Mouse (Mus musculus): Measurements from ENCODE around the gene Ppp2r5c. TPM values are rescaled to one million over a fixed set of nuclear protein-coding genes. Genes with fewer than 3 reads are reported as not detected.

The Ppp2r5c gene
- total RNA-seq (2018; cell fraction: chromatin; rRNA removed), result 100 to 1,000 TPM in 2 of 26 experiments, 10 to 100 TPM in 24; 19.9 to 103 (median 77.9) TPM
- total RNA-seq (2018; cell fraction: cytosol; rRNA removed), result 100 to 1,000 TPM; 104 to 180 (median 147) TPM
- 100 to 1,000 TPM in 6 of 26 experiments, 10 to 100 TPM in 20; 31.2 to 122 (median 80.1) TPM for total RNA-seq (2018; cell fraction: nucleus; rRNA removed)
- 110 to 139 TPM (median 129 TPM) in 3 replicates for polyA plus RNA-seq (2018)

DNA sequence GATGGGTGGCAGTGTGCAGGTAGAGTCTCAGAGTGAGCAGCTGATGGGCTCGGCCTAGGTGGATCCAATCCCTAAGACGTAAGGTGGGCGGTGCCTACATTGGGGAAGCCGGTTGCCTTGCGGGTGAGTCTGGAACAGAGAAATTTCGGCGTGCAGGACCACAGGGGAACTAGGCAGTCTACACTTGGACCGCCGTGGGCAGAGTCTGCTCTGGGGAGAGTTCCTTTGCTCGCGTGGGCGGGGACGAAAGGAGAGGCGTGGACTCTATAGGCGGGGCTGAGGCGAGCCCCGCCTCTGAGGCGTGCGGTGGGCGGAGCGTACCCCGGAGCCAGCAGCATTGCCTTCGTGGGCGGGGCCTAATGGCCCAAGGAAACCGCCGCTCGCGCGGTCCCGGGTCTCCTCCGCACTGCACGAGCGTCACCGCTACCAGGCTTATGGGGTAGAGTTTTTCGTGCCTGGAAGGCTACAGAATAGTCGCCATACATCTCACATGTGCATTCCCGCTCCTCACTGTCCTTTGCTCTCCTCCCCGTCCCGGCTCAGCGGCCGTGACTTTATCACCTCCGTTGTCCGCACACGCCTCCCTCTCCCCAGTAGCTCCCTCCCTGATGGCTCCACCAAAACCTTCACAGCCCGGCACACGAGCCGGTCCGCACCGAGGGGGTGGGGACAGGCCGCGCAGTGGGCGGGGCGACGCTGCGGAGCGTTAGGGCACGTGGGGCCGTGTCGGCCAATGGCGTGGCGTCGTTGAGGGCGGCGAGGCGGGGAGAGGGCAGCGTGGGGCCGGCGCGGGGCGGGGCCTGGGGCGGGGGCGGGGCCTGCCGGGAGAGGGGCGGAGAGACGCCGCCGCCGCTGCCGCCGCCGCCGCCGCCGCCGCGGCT is at the start of gene Ppp2r5c:
Gene Ppp2r5c, plus strand, starts transcription at position 831 of the 881 bp plus-strand sequence.
- under 1% methylated on average over 85 of the region's 86 CpGs for WGBS (ENCODE audit: missing documents)
- Histone ChIP-seq H3K4me3 (ENCODE audit: inconsistent target) (peak within 1 kb of the TSS; percentile 56), H3K79me2 (ENCODE audit: inconsistent target) (no peaks in the 10 kb centered on the region; the same call in 1 of the 2 replicates), H3K36me3 (ENCODE audit: inconsistent target) (peaks cover 7% of the 10 kb centered on the region; the same call in 1 of the 2 replicates), H3K27ac (peak within 1 kb of the TSS; percentile 75)

DNA sequence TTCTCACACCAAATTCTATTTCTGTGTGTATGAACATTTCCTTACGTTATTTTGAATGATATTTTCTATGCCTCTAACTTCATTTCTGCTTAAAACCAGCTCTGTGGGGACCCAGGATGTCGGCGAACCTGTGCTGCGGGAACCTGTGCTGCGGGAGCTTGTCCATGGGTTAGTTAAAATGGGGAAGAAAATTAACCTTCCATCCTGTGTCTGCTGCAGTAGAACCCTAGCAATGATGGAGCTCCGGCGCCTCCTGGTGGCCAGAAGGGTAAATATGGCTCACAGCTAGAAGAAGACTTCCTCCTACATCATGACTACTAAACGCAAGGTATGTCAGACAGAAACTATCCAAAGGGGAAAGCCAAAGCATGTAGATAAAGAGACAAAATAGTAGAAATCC is 48.6 kb upstream of the Ppp2r5c start:
- 12% methylated on average over 8 of the region's 8 CpGs for WGBS (ENCODE audit: missing documents)
- no peak overlapping the region for H3K4me3 ChIP-seq (ENCODE audit: inconsistent target)
- H3K36me3 ChIP-seq (ENCODE audit: inconsistent target), result no peaks in the 10 kb centered on the region
- no peaks in the 10 kb centered on the region for H3K79me2 ChIP-seq (ENCODE audit: inconsistent target)
- no peak overlapping the region for H3K27ac ChIP-seq

DNA sequence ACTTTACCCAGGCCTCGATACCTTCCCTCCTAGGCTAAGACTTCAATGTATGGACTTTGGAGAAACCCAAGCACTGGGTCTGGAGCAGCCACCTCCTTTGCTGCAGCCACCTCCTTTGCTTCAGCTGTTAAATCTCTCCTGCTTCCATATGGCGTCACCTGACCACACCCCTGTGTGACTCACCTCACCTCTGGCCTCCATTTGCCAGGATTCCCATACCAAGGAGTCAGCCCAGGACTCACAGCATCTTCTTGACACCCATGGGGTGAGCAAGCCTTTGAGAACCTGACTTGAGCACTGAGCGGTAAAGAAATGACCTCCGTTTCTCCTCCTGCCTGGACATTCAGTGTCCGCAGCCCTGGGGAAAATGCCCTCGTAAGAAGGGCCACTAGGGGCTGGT is 47.8 kb upstream of the Ppp2r5c start:
- Histone ChIP-seq H3K79me2 (ENCODE audit: inconsistent target) (no peaks in the 10 kb centered on the region), H3K36me3 (ENCODE audit: inconsistent target) (no peaks in the 10 kb centered on the region), H3K4me3 (ENCODE audit: inconsistent target) (no peak overlapping the region), H3K27ac (no peak overlapping the region)
- WGBS (ENCODE audit: missing documents), result 92% methylated on average over 5 of the region's 6 CpGs

GRCm38 (mm10) chr12:110400936-110401335 is 46.0 kb upstream of the Ppp2r5c start:
- no peak overlapping the region for H3K4me3 ChIP-seq (ENCODE audit: inconsistent target)
- WGBS (ENCODE audit: missing documents), result 93% methylated on average over 5 of the region's 5 CpGs
- H3K36me3 ChIP-seq (ENCODE audit: inconsistent target), result no peaks in the 10 kb centered on the region
- no peaks in the 10 kb centered on the region for H3K79me2 ChIP-seq (ENCODE audit: inconsistent target)
- no peak overlapping the region for H3K27ac ChIP-seq

DNA sequence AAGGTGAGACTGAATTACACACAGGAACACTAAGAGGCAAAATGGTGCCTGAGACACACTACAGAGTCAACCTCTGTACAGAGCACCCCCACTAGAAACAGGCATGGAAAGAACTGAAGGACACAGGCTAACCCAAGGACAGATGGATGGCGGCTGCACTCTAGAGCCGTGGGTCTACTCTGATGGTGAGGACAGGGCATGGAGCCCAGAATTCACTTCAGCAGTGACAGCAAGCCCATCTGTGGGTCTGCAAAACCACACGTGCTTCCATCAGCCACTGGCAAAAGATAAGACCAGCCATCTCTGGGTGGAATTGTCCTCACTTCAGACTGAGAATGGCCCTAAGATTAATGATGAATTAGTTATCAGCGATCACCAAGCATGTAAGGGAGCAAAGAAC is 45.0 kb upstream of the Ppp2r5c start:
- WGBS (ENCODE audit: missing documents), result 91% methylated on average over 4 of the region's 4 CpGs
- Histone ChIP-seq H3K27ac (no peak overlapping the region), H3K79me2 (ENCODE audit: inconsistent target) (no peaks in the 10 kb centered on the region), H3K4me3 (ENCODE audit: inconsistent target) (no peak overlapping the region), H3K36me3 (ENCODE audit: inconsistent target) (no peaks in the 10 kb centered on the region)

GRCm38 (mm10) chr12:110416244-110416643 is 30.7 kb upstream of the Ppp2r5c start:
- Histone ChIP-seq H3K79me2 (ENCODE audit: inconsistent target) (no peaks in the 10 kb centered on the region), H3K27ac (no peak overlapping the region), H3K4me3 (ENCODE audit: inconsistent target) (no peak overlapping the region), H3K36me3 (ENCODE audit: inconsistent target) (no peaks in the 10 kb centered on the region)
- 46% methylated on average over 3 of the region's 3 CpGs for WGBS (ENCODE audit: missing documents)

DNA sequence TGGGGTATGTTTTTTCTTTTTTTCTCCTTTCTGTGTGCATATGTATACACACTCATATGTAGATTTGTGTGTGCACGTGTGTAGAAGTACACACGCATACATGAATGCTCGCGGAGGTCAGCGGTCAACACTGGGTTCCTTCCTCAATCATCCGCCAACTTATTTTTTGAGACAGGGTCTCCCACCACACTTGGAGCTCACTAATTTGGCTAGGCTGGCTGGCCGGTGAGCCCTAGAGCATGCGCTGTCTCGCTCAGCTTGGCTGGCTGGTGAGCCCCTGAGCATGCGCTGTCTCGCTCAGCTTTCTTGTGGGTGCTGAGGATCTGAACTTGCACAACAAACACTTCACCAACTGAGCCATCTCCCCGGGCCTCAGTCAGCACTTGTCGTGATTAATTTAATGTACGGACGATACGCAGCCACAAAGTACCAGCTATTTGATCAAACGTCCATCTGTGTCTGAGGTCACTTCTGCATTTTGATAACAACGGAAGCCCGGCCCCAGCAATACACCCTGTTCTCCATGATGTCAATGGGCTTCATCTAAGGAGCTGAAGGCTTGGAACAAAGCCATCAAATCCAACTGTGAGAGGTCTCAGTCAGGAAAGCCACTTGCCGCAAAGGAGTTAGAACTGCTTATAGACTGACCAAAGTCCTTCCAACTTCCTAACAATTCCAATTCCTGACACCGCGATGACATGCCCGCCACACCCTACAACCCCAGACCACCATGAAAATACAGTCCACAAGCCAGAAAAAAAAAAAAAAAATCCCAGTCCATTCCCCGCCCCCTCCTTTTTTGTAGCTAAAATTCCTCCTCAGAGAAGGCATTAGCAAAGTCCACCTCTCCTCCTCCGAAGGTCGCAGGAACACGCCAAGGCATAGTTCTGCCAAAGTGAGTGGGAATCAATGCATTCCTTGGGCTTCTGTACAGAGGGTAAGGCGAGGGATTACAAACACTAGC is 29.6 kb upstream of the Ppp2r5c start:
- Histone ChIP-seq H3K27ac (peak overlapping the region; percentile 12; the same call in 1 of the 2 replicates), H3K36me3 (ENCODE audit: inconsistent target) (no peaks in the 10 kb centered on the region), H3K79me2 (ENCODE audit: inconsistent target) (no peaks in the 10 kb centered on the region), H3K4me3 (ENCODE audit: inconsistent target) (no peak overlapping the region)
- 40% methylated on average over 27 of the region's 28 CpGs for WGBS (ENCODE audit: missing documents)

- no peak overlapping the region for H3K27ac ChIP-seq
- no peak overlapping the region for H3K4me3 ChIP-seq (ENCODE audit: inconsistent target)
- 71% methylated on average over 20 of the region's 20 CpGs for WGBS (ENCODE audit: missing documents)
- no peaks in the 10 kb centered on the region for H3K36me3 ChIP-seq (ENCODE audit: inconsistent target)
- no peaks in the 10 kb centered on the region for H3K79me2 ChIP-seq (ENCODE audit: inconsistent target)
Measured at GRCm38 (mm10) chr12:110417987-110418734, 28.8 kb upstream of the Ppp2r5c start.

DNA sequence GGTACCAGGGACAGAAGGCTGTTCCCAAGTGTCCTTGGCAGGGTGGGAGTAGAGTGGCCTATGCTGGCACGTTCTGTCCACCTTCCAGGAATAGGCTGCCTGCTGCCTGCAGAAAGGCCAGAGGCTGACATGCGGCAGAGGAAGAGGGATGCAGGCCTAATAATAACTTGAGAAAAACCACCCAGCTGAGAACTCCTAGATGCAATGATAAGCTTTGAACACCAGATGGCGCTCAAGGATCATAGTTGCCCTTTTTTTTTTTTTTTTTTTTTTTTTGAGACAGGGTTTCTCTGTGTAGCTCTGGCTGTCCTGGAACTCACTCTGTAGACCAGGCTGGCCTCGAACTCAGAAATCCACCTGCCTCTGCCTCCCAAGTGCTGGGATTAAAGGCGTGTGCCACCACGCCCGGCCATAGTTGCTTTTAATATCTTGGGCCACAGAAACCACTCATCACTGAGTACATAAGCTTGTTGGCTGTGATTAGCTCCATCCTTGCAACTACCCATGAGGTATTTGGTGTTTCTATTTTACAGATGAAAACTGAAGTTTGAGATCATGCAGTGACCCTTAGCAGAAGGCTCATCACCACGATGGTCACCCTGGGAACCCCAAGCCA is 28.1 kb upstream of the Ppp2r5c start:
- Histone ChIP-seq H3K79me2 (ENCODE audit: inconsistent target) (no peaks in the 10 kb centered on the region), H3K36me3 (ENCODE audit: inconsistent target) (no peaks in the 10 kb centered on the region), H3K4me3 (ENCODE audit: inconsistent target) (no peak overlapping the region), H3K27ac (no peak overlapping the region)
- WGBS (ENCODE audit: missing documents), result 40% methylated on average over 6 of the region's 8 CpGs

DNA sequence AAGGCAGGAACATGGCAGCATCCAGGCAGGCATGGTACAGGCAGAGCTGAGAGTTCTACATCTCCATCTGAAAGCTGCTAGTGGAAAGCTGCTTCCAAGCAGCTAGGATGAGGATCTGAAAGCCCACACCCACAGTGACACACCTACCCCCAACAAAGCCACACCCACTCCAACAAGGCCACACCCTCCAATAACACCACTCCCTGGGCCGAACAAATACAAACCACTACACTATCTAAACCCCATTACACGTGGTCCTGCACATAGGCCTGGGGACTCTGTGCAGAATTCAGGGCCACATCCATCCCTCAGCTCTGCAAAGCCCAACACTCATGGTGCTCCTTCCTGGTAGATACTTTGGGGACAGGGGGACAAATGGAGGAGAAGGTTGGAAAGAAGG is 27.0 kb upstream of the Ppp2r5c start:
- 48% methylated on average over 2 of the region's 2 CpGs for WGBS (ENCODE audit: missing documents)

GRCm38 (mm10) chr12:110421361-110421760 is 25.6 kb upstream of the Ppp2r5c start:
- Histone ChIP-seq H3K79me2 (ENCODE audit: inconsistent target) (no peaks in the 10 kb centered on the region), H3K36me3 (ENCODE audit: inconsistent target) (no peaks in the 10 kb centered on the region)
- 64% methylated on average over 1 of the region's 3 CpGs for WGBS (ENCODE audit: missing documents)

More for the DNA sequence above, 27.0 kb upstream of the Ppp2r5c start:
- Histone ChIP-seq H3K36me3 (ENCODE audit: inconsistent target) (no peaks in the 10 kb centered on the region), H3K27ac (no peak overlapping the region), H3K79me2 (ENCODE audit: inconsistent target) (no peaks in the 10 kb centered on the region), H3K4me3 (ENCODE audit: inconsistent target) (no peak overlapping the region)

DNA sequence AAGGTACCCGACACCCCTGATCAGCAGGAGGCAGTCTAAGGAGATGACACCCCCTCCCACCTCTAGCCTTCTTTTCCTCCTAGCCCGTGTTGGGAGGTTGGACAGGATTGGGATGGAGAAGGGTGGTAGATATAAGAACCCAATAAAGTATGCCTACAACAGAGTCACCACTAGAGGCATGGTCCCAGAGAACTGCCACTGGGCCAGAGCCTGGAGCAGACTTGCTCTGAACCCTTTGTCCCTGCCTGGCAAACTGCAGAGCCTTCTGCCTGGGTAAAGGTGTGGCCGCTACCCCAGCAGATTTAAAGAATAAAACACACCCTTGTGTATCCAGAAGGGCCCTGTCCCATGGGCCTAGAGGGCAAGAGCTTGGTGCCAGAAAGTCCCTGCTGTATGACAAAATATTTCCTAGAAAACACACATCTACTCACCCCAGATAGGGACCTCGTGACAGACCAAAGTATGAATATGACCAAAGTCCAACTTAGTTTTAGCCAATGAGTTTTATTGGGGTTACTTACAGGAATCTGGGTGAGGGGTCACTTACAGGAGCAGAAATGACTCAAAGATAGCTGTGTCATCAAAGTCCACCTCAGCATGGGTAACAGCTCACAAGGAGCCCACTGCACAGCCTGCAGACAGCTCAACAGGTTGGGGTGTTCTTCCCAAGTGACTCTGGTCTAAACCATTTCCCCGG is 22.8 kb upstream of the Ppp2r5c start:
- Histone ChIP-seq H3K79me2 (ENCODE audit: inconsistent target) (no peaks in the 10 kb centered on the region), H3K27ac (no peak overlapping the region), H3K4me3 (ENCODE audit: inconsistent target) (no peak overlapping the region), H3K36me3 (ENCODE audit: inconsistent target) (no peaks in the 10 kb centered on the region)
- 88% methylated on average over 3 of the region's 5 CpGs for WGBS (ENCODE audit: missing documents)

More at GRCm38 (mm10) chr12:110421361-110421760, 25.6 kb upstream of the Ppp2r5c start:
- H3K4me3 ChIP-seq (ENCODE audit: inconsistent target), result no peak overlapping the region
- H3K27ac ChIP-seq, result no peak overlapping the region

- H3K4me3 ChIP-seq (ENCODE audit: inconsistent target), result no peak overlapping the region
- H3K79me2 ChIP-seq (ENCODE audit: inconsistent target), result no peaks in the 10 kb centered on the region
- 89% methylated on average over 13 of the region's 13 CpGs for WGBS (ENCODE audit: missing documents)
- H3K27ac ChIP-seq, result no peak overlapping the region
- H3K36me3 ChIP-seq (ENCODE audit: inconsistent target), result no peaks in the 10 kb centered on the region
Measured at GRCm38 (mm10) chr12:110426417-110427010, 20.4 kb upstream of the Ppp2r5c start.
